Comparison of ENCODE assay signal across 7 mouse cellular contexts in the genomic region with DNA sequence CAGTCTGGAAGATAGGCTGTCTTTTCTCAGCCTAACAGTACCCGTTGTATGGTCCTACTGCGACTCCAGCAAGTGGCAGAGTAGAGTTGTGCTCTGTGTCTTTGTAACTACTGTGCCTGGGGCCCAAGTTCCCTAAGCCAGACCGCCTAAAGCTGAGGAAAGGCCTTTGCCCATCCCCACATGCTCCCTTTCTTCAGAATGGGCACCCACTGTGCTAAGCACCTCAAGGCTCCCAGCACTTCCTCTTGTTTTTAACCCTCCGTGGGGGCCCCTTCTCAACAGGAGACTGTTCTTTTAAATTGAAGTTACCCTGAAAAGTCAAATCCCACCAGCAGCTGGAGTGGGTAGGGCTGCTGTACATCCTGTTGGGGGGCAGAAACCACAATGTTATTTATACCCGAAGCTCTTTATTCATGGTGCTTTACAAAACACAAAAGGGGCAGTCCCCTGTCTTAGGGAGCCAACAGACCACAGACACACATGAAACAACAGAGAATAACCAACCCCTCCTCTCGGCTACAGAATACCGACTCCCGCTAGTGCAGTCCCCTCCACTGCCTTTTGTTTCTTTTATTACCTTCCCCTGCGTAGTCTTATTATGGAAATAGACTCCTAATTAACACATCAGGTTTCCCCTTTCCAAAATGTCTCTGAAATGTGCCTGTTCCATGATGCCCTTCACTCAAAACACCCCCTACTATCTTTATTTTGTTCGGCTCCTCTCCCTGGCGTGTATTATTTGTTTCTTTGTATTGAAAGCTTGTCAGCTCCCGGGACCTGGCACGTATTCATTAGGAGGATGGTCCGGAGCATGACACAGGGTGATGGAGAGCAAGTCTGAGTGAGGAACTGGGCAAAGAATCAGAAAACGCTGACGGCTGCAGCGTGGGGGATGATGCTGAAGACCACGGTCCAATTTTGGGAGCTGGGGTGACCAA.
DNase-seq lines count a peak whose midpoint lies in the region; ATAC-seq lines count a peak whose summit lies in the region.

No protein-coding gene starts in this region.

- peak overlapping the region; percentile 79 for H3K27ac ChIP-seq in forebrain, embryonic 10.5 days
- peak overlapping the region; percentile 29 for H3K27ac ChIP-seq in hindbrain, embryonic 15.5 days (replicated peaks)
- H3K27ac ChIP-seq in lung, embryonic 16.5 days (ENCODE audit: low read length), result no peak overlapping the region

- DNase-seq in B cell, adult 2 months, result peak; percentile 77 to 80
- peak; percentile 23 for DNase-seq in forebrain, embryonic 10.5 days (ENCODE audit: extremely low spot score, low spot score)
- no peak for DNase-seq in urinary bladder, postnatal 36 days (ENCODE audit: low spot score in 2 of 2)

- no peaks in the 10 kb centered on the region; the same call in 1 of the 2 replicates for H3K36me3 ChIP-seq in forebrain, embryonic 10.5 days (replicated peaks)
- H3K36me3 ChIP-seq in hindbrain, embryonic 15.5 days, result no peaks in the 10 kb centered on the region
- H3K36me3 ChIP-seq in lung, embryonic 16.5 days (ENCODE audit: control insufficient read depth, insufficient read depth, low read length), result no peaks in the 10 kb centered on the region

- peak; percentile 87 for ATAC-seq in CD4-positive, CD25-positive, alpha-beta regulatory T cell, adult 4 months
- ATAC-seq in hindbrain, embryonic 15.5 days (ENCODE audit: low FRiP score, low read depth), result peak; percentile 58; the same call in 1 of the 2 replicates
- ATAC-seq in lung, embryonic 16.5 days (ENCODE audit: low read depth), result no peak
- peak; percentile 59 for ATAC-seq in neutrophil, adult 5-6 weeks (ENCODE audit: extremely low read depth, insufficient number of reproducible peaks, low FRiP score, poor library complexity, severe bottlenecking)

- H3K4me1 ChIP-seq in forebrain, embryonic 10.5 days, result peaks cover 24% of the 10 kb centered on the region
- H3K4me1 ChIP-seq in hindbrain, embryonic 15.5 days (replicated peaks), result peaks cover 19% of the 10 kb centered on the region
- no peaks in the 10 kb centered on the region; the same call in 1 of the 2 replicates for H3K4me1 ChIP-seq in lung, embryonic 16.5 days (replicated peaks; ENCODE audit: control insufficient read depth, insufficient read depth, low read length)

- H3K4me3 ChIP-seq in forebrain, embryonic 10.5 days, result peak overlapping the region; percentile 44
- peak overlapping the region; percentile 23 for H3K4me3 ChIP-seq in hindbrain, embryonic 15.5 days
- no peak overlapping the region for H3K4me3 ChIP-seq in lung, embryonic 16.5 days (ENCODE audit: low read length)

- H3K27me3 ChIP-seq in forebrain, embryonic 10.5 days (ENCODE audit: poor library complexity, severe bottlenecking), result peaks cover 39% of the 10 kb centered on the region
- no peaks in the 10 kb centered on the region for H3K27me3 ChIP-seq in hindbrain, embryonic 15.5 days
- H3K27me3 ChIP-seq in lung, embryonic 16.5 days (ENCODE audit: control insufficient read depth, insufficient read depth, low read depth, low read length), result no peaks in the 10 kb centered on the region

- H3K4me2 ChIP-seq in hindbrain, embryonic 15.5 days, result peak overlapping the region; percentile 50
- peak overlapping the region; percentile 27 for H3K4me2 ChIP-seq in lung, embryonic 16.5 days (ENCODE audit: low read depth, low read length)

- WGBS in forebrain, embryonic 10.5 days, result 3% methylated on average over 18 of the region's 18 CpGs
- WGBS in hindbrain, embryonic 15.5 days, result 2% methylated on average over 18 of the region's 18 CpGs
- 26% methylated on average over 18 of the region's 18 CpGs for WGBS in lung, embryonic 16.5 days

- 0 out of 2 replicates have a peak overlapping the region, but pooled peaks have one; percentile 5 for H3K9ac ChIP-seq in hindbrain, embryonic 15.5 days
- H3K9ac ChIP-seq in lung, embryonic 16.5 days (ENCODE audit: low read length), result no peak overlapping the region

- peaks cover 36% of the 10 kb centered on the region for H3K9me3 ChIP-seq in forebrain, embryonic 10.5 days
- H3K9me3 ChIP-seq in hindbrain, embryonic 15.5 days, result no peaks in the 10 kb centered on the region
- peaks cover 17% of the 10 kb centered on the region for H3K9me3 ChIP-seq in lung, embryonic 16.5 days (ENCODE audit: control insufficient read depth, low read length)

Comparison
In these comparisons a context has a peak if more than half of its experiments do, and no peak if none do; other contexts are left out.
1. DNase-seq: peak in B cell, adult 2 months (2 of 2) and forebrain, embryonic 10.5 days (single experiment); none in urinary bladder, postnatal 36 days (0 of 2).